Mouse (Mus musculus) embryonic facial prominence, embryonic 14.5 days (tissue): ENCODE measurements around the gene Mettl24. TPM values are rescaled to one million over a fixed set of nuclear protein-coding genes. Genes with fewer than 3 reads are reported as not detected.

Experiments used
- ATAC-seq: fragments of 200-750 bp; cut with Nextera tagmentation; 2 replicates; pipeline ENCODE4 v1.8.0; 2017; ENCODE audit warnings: low read depth, moderate number of reproducible peaks, moderate TSS enrichment
- DNase-seq: peaks from one replicate; pipeline ENCODE4 v3.0.0-alpha.2; 2015; ENCODE audit warnings: low spot score
- H3K27ac ChIP-seq: fragments of 300-500 bp; sonication (generic); replicated peaks from 2 replicates; pipeline ENCODE4 v1.5.1; 2014; ENCODE audit warnings: low read depth, mild to moderate bottlenecking, low read length, moderate library complexity
- H3K27me3 ChIP-seq: fragments of 300-500 bp; sonication (generic); replicated peaks from 2 replicates; pipeline ENCODE4 v1.6.1; 2014; ENCODE audit warnings: low read length; ENCODE audit not compliant: control insufficient read depth, insufficient read depth
- H3K36me3 ChIP-seq: fragments of 300-500 bp; sonication (generic); 2 replicates; pipeline ENCODE4 v1.6.1; 2014; ENCODE audit warnings: low read length, mixed read lengths; ENCODE audit not compliant: control insufficient read depth, insufficient read depth
- H3K4me1 ChIP-seq: fragments of 300-500 bp; sonication (generic); 2 replicates; pipeline ENCODE4 v1.6.1; 2014; ENCODE audit warnings: antibody characterized with exemption, low read length; ENCODE audit not compliant: control insufficient read depth, insufficient read depth
- H3K4me2 ChIP-seq: fragments of 300-500 bp; sonication (generic); 2 replicates; pipeline ENCODE4 v1.6.1; 2014; ENCODE audit warnings: low read depth, mild to moderate bottlenecking, low read length, moderate library complexity, mixed read lengths
- H3K4me3 ChIP-seq: fragments of 300-500 bp; sonication (generic); 2 replicates; pipeline ENCODE4 v1.5.1; 2014; ENCODE audit warnings: low read depth, mild to moderate bottlenecking, low read length
- H3K9ac ChIP-seq: fragments of 300-500 bp; sonication (generic); 2 replicates; pipeline ENCODE4 v1.6.1; 2014; ENCODE audit warnings: low read depth, mild to moderate bottlenecking, low read length, moderate library complexity, mixed read lengths
- H3K9me3 ChIP-seq: fragments of 300-500 bp; sonication (generic); 2 replicates; pipeline ENCODE4 v1.6.1; 2016; ENCODE audit warnings: low read length; ENCODE audit not compliant: control insufficient read depth
- WGBS: fragments of 180-500 bp; shearing (Covaris S2); extraction: QIAGEN DNeasy Blood & Tissue Kit; methylation state at CpG from one replicate; pipeline ENCODE4 v1.1.7; 2014; 5-methylcytosine and 5-hydroxymethylcytosine counted together
- polyA plus RNA-seq: library from polyadenylated mRNA; unstranded; fragments of >200 nt; fragmentation: Nextera tagmentation; extraction: Ambion mirVana; gene quantifications from 2 replicates; pipeline ENCODE4 v1.2.1, GENCODE M21; 2014

Mettl24 gene
- polyA plus RNA-seq, 1 experiment from 2014 or later: 1.7 TPM

GRCm38 (mm10) chr10:40850644-40851043 is 167.6 kb downstream of the Mettl24 start:
- Histone ChIP-seq H3K27me3 (no peaks in the 10 kb centered on the region), H3K4me1 (no peaks in the 10 kb centered on the region), H3K36me3 (peaks cover 41% of the 10 kb centered on the region), H3K4me3 (no peak overlapping the region), H3K27ac (no peak overlapping the region), H3K9ac (no peak overlapping the region), H3K9me3 (no peaks in the 10 kb centered on the region), H3K4me2 (no peak overlapping the region)
- DNase-seq (no peak), ATAC-seq (no peak)
- 87% methylated on average over 2 of the region's 2 CpGs for WGBS

- H3K4me3 ChIP-seq: no peak overlapping the region
- H3K27me3 ChIP-seq: no peaks in the 10 kb centered on the region
- DNase-seq (no peak), ATAC-seq (no peak)
- H3K9ac ChIP-seq: no peak overlapping the region
- H3K9me3 ChIP-seq: no peaks in the 10 kb centered on the region
- H3K27ac ChIP-seq: no peak overlapping the region
- H3K36me3 ChIP-seq: peaks cover 41% of the 10 kb centered on the region
- H3K4me2 ChIP-seq: no peak overlapping the region
- no peaks in the 10 kb centered on the region for H3K4me1 ChIP-seq
Measured at GRCm38 (mm10) chr10:40851138-40851537, 168.1 kb downstream of the Mettl24 start.

GRCm38 (mm10) chr10:40855616-40856015 is 172.5 kb downstream of the Mettl24 start:
- Histone ChIP-seq H3K9me3 (no peaks in the 10 kb centered on the region), H3K4me1 (no peaks in the 10 kb centered on the region), H3K36me3 (peaks cover 7% of the 10 kb centered on the region; the same call in 1 of the 2 replicates), H3K27ac (no peak overlapping the region), H3K27me3 (no peaks in the 10 kb centered on the region), H3K4me3 (no peak overlapping the region), H3K4me2 (no peak overlapping the region), H3K9ac (no peak overlapping the region)
- DNase-seq (no peak), ATAC-seq (no peak)
- WGBS: 76% methylated on average over 2 of the region's 2 CpGs

GRCm38 (mm10) chr10:40856703-40857102 is 173.6 kb downstream of the Mettl24 start:
- Histone ChIP-seq H3K4me3 (no peak overlapping the region), H3K4me1 (no peaks in the 10 kb centered on the region), H3K27ac (no peak overlapping the region), H3K9me3 (no peaks in the 10 kb centered on the region), H3K27me3 (no peaks in the 10 kb centered on the region), H3K4me2 (no peak overlapping the region), H3K9ac (no peak overlapping the region), H3K36me3 (peaks cover 7% of the 10 kb centered on the region; the same call in 1 of the 2 replicates)
- 80% methylated on average over 7 of the region's 7 CpGs for WGBS
- ATAC-seq (no peak), DNase-seq (no peak)

- WGBS: 78% methylated on average over 8 of the region's 8 CpGs
- Histone ChIP-seq H3K9ac (no peak overlapping the region), H3K4me2 (no peak overlapping the region), H3K27me3 (no peaks in the 10 kb centered on the region), H3K4me3 (no peak overlapping the region), H3K4me1 (no peaks in the 10 kb centered on the region), H3K27ac (no peak overlapping the region), H3K9me3 (no peaks in the 10 kb centered on the region), H3K36me3 (peaks cover 10% of the 10 kb centered on the region; the same call in 1 of the 2 replicates)
- no peak for DNase-seq
- ATAC-seq: no peak
Measured at GRCm38 (mm10) chr10:40857599-40857998, 174.5 kb downstream of the Mettl24 start.

Other genes with a start within 250 kb of the Mettl24 start
- gene Slc22a16, start 112.9 kb upstream of the Mettl24 start, polyA plus RNA-seq: not detected in 2 replicates
- 0.59 and 0.90 TPM in 2 replicates for gene Ddo, start 53.3 kb upstream of the Mettl24 start, polyA plus RNA-seq
- 27.1 and 27.6 TPM in 2 replicates for gene Cdc40, start 200.0 kb downstream of the Mettl24 start, polyA plus RNA-seq
- 13.9 and 17.4 TPM in 2 replicates for gene Wasf1, start 200.2 kb downstream of the Mettl24 start, polyA plus RNA-seq